Mouse (Mus musculus): ENCODE results near the gene Btg3. TPM values are rescaled to one million over a fixed set of nuclear protein-coding genes. Genes with fewer than 3 reads are reported as not detected.

Gene Btg3
- polyA plus RNA-seq, 1 experiment = 1.2 TPM

- H3K4me3 ChIP-seq (replicated peaks) = no peak overlapping the region
- H3K36me3 ChIP-seq (ENCODE audit: control insufficient read depth) = no peaks in the 10 kb centered on the region
Measured at GRCm38 (mm10) chr16:78309258-78309657, 67.7 kb downstream of the Btg3 start.

DNA sequence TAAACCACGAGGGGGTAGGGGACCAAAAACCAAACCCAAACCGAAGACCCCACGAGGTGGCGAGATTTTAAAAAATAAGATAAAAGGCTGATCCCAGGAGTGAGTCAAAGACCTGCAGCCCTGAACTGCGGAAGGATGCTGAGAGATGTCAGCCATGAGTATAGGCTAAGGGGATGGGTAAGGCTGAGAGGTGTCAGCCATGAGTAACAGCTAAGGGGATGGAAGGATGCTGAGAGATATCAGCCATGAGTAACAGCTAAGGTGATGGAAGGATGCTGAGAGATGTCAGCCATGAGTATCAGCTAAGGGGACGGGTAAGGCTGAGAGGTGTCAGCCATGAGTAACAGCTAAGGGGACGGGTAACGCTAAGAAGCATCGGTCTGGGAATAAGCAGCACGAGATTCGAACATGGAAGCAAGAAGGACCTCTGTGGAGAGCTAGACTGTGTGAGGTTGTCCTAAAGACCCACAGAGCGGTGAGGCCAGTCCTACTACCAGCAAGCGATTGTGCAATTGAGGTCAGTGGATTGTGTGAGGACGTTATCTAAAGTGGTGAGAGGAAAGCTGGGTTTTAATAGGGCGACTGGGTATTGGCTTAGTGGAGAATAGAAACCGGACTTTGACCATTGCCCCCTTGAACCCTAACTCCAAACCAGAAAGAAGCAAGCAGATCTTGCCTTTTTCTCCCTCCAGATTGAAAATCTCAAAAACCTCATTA is 69.4 kb downstream of the Btg3 start:
- no peaks in the 10 kb centered on the region for H3K4me1 ChIP-seq (ENCODE audit: control insufficient read depth)
- TF ChIP-seq TAL1 (IDR thresholded peaks at IDR 0.05; ENCODE audit: low read length) (no peak), GATA1 (IDR thresholded peaks at IDR 0.05; ENCODE audit: low read length) (no peak)
- H3K9me3 ChIP-seq (ENCODE audit: control insufficient read depth, low read length) = no peaks in the 10 kb centered on the region
- H3K36me3 ChIP-seq (ENCODE audit: control insufficient read depth) = no peaks in the 10 kb centered on the region
- no peak overlapping the region for H3K4me3 ChIP-seq (replicated peaks)
- H3K27me3 ChIP-seq (ENCODE audit: control insufficient read depth) = peaks cover 20% of the 10 kb centered on the region

More at GRCm38 (mm10) chr16:78309258-78309657, 67.7 kb downstream of the Btg3 start:
- no peaks in the 10 kb centered on the region for H3K4me1 ChIP-seq (ENCODE audit: control insufficient read depth)
- peaks cover 3% of the 10 kb centered on the region for H3K27me3 ChIP-seq (ENCODE audit: control insufficient read depth)
- H3K9me3 ChIP-seq (ENCODE audit: control insufficient read depth, low read length) = no peaks in the 10 kb centered on the region
- no peak for TF ChIP-seq TAL1 (IDR thresholded peaks at IDR 0.05; ENCODE audit: low read length)
- no peak for TF ChIP-seq GATA1 (IDR thresholded peaks at IDR 0.05; ENCODE audit: low read length)

DNA sequence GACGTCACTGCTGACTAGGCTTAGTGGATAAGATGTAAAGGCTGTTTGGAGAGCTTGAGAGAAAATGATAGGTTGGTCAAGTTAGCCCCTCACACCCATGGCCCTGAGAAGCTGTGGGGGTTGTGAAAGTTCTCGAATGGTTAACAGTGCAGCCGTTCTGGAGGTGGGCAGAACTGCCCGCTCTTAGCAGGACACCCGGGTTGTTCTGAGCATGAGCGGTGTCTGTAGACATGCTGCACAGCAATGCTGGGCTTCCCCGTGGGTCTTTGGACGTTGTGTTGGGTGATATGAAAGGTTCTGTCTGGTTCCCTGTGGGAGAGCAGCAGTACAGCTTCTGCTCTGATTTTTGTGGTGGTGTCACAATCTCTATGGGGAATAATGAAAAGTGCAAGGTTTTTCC is 70.4 kb downstream of the Btg3 start:
- Histone ChIP-seq H3K36me3 (ENCODE audit: control insufficient read depth) (no peaks in the 10 kb centered on the region), H3K4me1 (ENCODE audit: control insufficient read depth) (peaks cover 2% of the 10 kb centered on the region; the same call in 1 of the 2 replicates), H3K9me3 (ENCODE audit: control insufficient read depth, low read length) (no peaks in the 10 kb centered on the region), H3K27me3 (ENCODE audit: control insufficient read depth) (peaks cover 30% of the 10 kb centered on the region), H3K4me3 (replicated peaks) (no peak overlapping the region)
- TF ChIP-seq GATA1 (IDR thresholded peaks at IDR 0.05; ENCODE audit: low read length) = no peak
- TF ChIP-seq TAL1 (IDR thresholded peaks at IDR 0.05; ENCODE audit: low read length) = no peak

GRCm38 (mm10) chr16:78305606-78306100 is 71.3 kb downstream of the Btg3 start:
- TF ChIP-seq GATA1 (IDR thresholded peaks at IDR 0.05; ENCODE audit: low read length) (no peak), TAL1 (IDR thresholded peaks at IDR 0.05; ENCODE audit: low read length) (no peak)
- no peak overlapping the region for H3K4me3 ChIP-seq (replicated peaks)
- H3K27me3 ChIP-seq (ENCODE audit: control insufficient read depth) = peaks cover 40% of the 10 kb centered on the region
- H3K36me3 ChIP-seq (ENCODE audit: control insufficient read depth) = no peaks in the 10 kb centered on the region
- H3K9me3 ChIP-seq (ENCODE audit: control insufficient read depth, low read length) = no peaks in the 10 kb centered on the region
- peaks cover 2% of the 10 kb centered on the region; the same call in 1 of the 2 replicates for H3K4me1 ChIP-seq (ENCODE audit: control insufficient read depth)

DNA sequence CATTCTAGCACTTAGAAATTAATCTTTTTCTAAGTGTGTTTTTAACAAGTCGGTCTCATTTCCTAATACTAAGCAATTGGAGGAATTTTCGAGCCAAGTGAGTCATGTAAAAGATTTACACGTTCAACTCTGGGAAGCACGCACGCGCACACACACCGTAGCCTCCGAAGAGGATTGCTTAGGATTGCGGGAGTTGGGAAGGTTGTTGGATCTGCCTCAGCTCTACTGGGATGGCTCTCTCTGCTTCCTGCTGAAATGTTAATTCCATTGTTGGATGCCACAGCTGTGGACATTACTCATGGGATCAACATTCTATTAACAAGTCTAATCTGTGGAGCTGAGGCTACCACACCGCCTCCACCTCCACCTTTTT is 74.3 kb downstream of the Btg3 start:
- peaks cover 2% of the 10 kb centered on the region; the same call in 1 of the 2 replicates for H3K4me1 ChIP-seq (ENCODE audit: control insufficient read depth)
- H3K9me3 ChIP-seq (ENCODE audit: control insufficient read depth, low read length) = no peaks in the 10 kb centered on the region
- no peaks in the 10 kb centered on the region for H3K36me3 ChIP-seq (ENCODE audit: control insufficient read depth)
- TF ChIP-seq TAL1 (IDR thresholded peaks at IDR 0.05; ENCODE audit: low read length) (no peak), GATA1 (IDR thresholded peaks at IDR 0.05; ENCODE audit: low read length) (no peak)
- H3K27me3 ChIP-seq (ENCODE audit: control insufficient read depth) = peaks cover 47% of the 10 kb centered on the region
- H3K4me3 ChIP-seq (replicated peaks) = peak overlapping the region; percentile 62

- H3K4me3 ChIP-seq (replicated peaks) = peak overlapping the region; percentile 62
- H3K4me1 ChIP-seq (ENCODE audit: control insufficient read depth) = peaks cover 2% of the 10 kb centered on the region; the same call in 1 of the 2 replicates
- H3K9me3 ChIP-seq (ENCODE audit: control insufficient read depth, low read length) = no peaks in the 10 kb centered on the region
- no peaks in the 10 kb centered on the region for H3K36me3 ChIP-seq (ENCODE audit: control insufficient read depth)
- peaks cover 47% of the 10 kb centered on the region for H3K27me3 ChIP-seq (ENCODE audit: control insufficient read depth)
- no peak for TF ChIP-seq TAL1 (IDR thresholded peaks at IDR 0.05; ENCODE audit: low read length)
Measured at GRCm38 (mm10) chr16:78301831-78302677, 74.9 kb downstream of the Btg3 start.

GRCm38 (mm10) chr16:78301183-78301830 is 75.7 kb downstream of the Btg3 start, which contains the start of gene Cxadr:
TSS of gene Cxadr (plus strand) at chr16:78301489.
- no peaks in the 10 kb centered on the region for H3K9me3 ChIP-seq (ENCODE audit: control insufficient read depth, low read length)
- peaks cover 2% of the 10 kb centered on the region; the same call in 1 of the 2 replicates for H3K4me1 ChIP-seq (ENCODE audit: control insufficient read depth)
- TF ChIP-seq TAL1 (IDR thresholded peaks at IDR 0.05; ENCODE audit: low read length) = no peak
- H3K36me3 ChIP-seq (ENCODE audit: control insufficient read depth) = no peaks in the 10 kb centered on the region
- H3K4me3 ChIP-seq (replicated peaks) = peak within 1 kb of the TSS; percentile 62
- H3K27me3 ChIP-seq (ENCODE audit: control insufficient read depth) = peaks cover 47% of the 10 kb centered on the region

DNA sequence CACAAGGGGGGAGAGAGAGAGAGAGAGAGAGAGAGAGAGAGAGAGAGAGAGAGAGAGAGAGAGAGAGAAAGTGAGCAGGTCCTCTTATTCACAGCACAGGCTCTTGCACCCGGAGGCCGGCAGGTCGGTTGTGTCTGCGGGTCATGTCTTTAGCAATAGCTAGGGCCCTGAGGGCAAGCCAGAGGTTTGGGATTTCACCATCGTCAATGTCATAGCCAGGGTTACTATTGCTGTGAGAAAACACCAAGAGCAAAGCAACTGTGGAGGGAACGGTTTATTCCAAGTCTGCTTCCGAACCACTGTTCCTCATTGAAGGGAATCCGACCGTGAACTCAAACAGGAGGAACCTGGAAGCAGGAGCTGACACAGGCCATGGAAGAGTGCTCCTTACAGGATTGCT is 80.9 kb downstream of the Btg3 start:
- Histone ChIP-seq H3K4me3 (replicated peaks) (no peak overlapping the region), H3K4me1 (ENCODE audit: control insufficient read depth) (peaks cover 6% of the 10 kb centered on the region), H3K27me3 (ENCODE audit: control insufficient read depth) (peaks cover 12% of the 10 kb centered on the region), H3K36me3 (ENCODE audit: control insufficient read depth) (no peaks in the 10 kb centered on the region), H3K9me3 (ENCODE audit: control insufficient read depth, low read length) (no peaks in the 10 kb centered on the region)
- TF ChIP-seq TAL1 (IDR thresholded peaks at IDR 0.05; ENCODE audit: low read length) (no peak), GATA1 (IDR thresholded peaks at IDR 0.05; ENCODE audit: low read length) (no peak)

GRCm38 (mm10) chr16:78295601-78296000 is 81.4 kb downstream of the Btg3 start:
- H3K4me3 ChIP-seq (replicated peaks) = no peak overlapping the region
- no peaks in the 10 kb centered on the region for H3K36me3 ChIP-seq (ENCODE audit: control insufficient read depth)
- peaks cover 7% of the 10 kb centered on the region for H3K27me3 ChIP-seq (ENCODE audit: control insufficient read depth)
- peaks cover 6% of the 10 kb centered on the region for H3K4me1 ChIP-seq (ENCODE audit: control insufficient read depth)
- no peak for TF ChIP-seq TAL1 (IDR thresholded peaks at IDR 0.05; ENCODE audit: low read length)
- no peak for TF ChIP-seq GATA1 (IDR thresholded peaks at IDR 0.05; ENCODE audit: low read length)
- no peaks in the 10 kb centered on the region for H3K9me3 ChIP-seq (ENCODE audit: control insufficient read depth, low read length)
